ENCODE assay signal across 20 mouse cellular contexts in genomic region chr3:79228304-79228703, GRCm38 (mm10).
"Had no signal": no experiment of that assay in that cellular context is flagged by ENCODE, and none has a peak within 500 bp of the region (broad histone marks: within the 10 kb centered on the region; RNA-seq: fewer than 3 reads in every experiment).

No protein-coding gene starts in this region.

- ATAC-seq: intestine, postnatal 0 days; midbrain, embryonic 16.5 days had no signal

- H3K27ac ChIP-seq: limb, embryonic 12.5 days; limb, embryonic 15.5 days; liver, embryonic 15.5 days; midbrain, embryonic 12.5 days; neural tube, embryonic 13.5 days; stomach, postnatal 0 days had no signal

- DNase-seq: kidney, adult 2 months; kidney, postnatal 10 days; kidney, postnatal 4 days; left cerebral cortex, postnatal 4 days; lung, adult 2 months; lung, postnatal 14 days; retina, postnatal 1 day; thymus, adult 2 months; thymus, postnatal 14 days; thymus, postnatal 4 days had no signal

- H3K27me3 ChIP-seq: limb, embryonic 12.5 days; limb, embryonic 15.5 days; midbrain, embryonic 12.5 days; neural tube, embryonic 13.5 days had no signal

- H3K36me3 ChIP-seq: limb, embryonic 12.5 days; limb, embryonic 15.5 days; liver, embryonic 15.5 days; midbrain, embryonic 12.5 days; neural tube, embryonic 13.5 days had no signal

- H3K9me3 ChIP-seq: limb, embryonic 12.5 days; limb, embryonic 15.5 days; liver, embryonic 15.5 days; midbrain, embryonic 12.5 days; neural tube, embryonic 13.5 days had no signal

- H3K9ac ChIP-seq: limb, embryonic 12.5 days; limb, embryonic 15.5 days; liver, embryonic 15.5 days; midbrain, embryonic 12.5 days; neural tube, embryonic 13.5 days had no signal

- H3K4me3 ChIP-seq: limb, embryonic 12.5 days; limb, embryonic 15.5 days; liver, embryonic 15.5 days; midbrain, embryonic 12.5 days; myocyte; neural tube, embryonic 13.5 days had no signal

- H3K4me2 ChIP-seq: limb, embryonic 12.5 days; limb, embryonic 15.5 days; liver, embryonic 11.5 days; liver, embryonic 15.5 days; midbrain, embryonic 12.5 days; neural tube, embryonic 13.5 days had no signal
